Mouse (Mus musculus) megakaryocyte, embryonic 14.5 days (primary cell): ENCODE measurements around the gene Tenm3. TPM values are rescaled to one million over a fixed set of nuclear protein-coding genes. Genes with fewer than 3 reads are reported as not detected.

ENCODE experiments used
- H3K27me3 ChIP-seq: replicated peaks from 2 replicates; pipeline ENCODE3; 2012; ENCODE audit warnings: inconsistent platforms
- H3K36me3 ChIP-seq: replicated peaks from 2 replicates; pipeline ENCODE3; 2012; ENCODE audit warnings: low read length, inconsistent platforms, mixed read lengths
- H3K4me1 ChIP-seq: 2 replicates; pipeline ENCODE4 v1.6.1; 2012; ENCODE audit warnings: inconsistent platforms
- H3K4me3 ChIP-seq: replicated peaks from 2 replicates; pipeline ENCODE3; 2012; ENCODE audit warnings: moderate library complexity, mild to moderate bottlenecking, inconsistent platforms
- H3K9me3 ChIP-seq: 2 replicates; pipeline ENCODE4 v1.6.1; 2012; ENCODE audit warnings: inconsistent platforms
- FLI1 ChIP-seq: IDR thresholded peaks from 2 replicates; pipeline ENCODE4 v1.6.1; 2012; ENCODE audit warnings: low read length, inconsistent platforms, mixed read lengths
- GATA1 ChIP-seq: IDR thresholded peaks from 3 replicates; pipeline ENCODE4 v1.6.1; 2012; ENCODE audit warnings: mixed read lengths, low read length, inconsistent platforms, borderline replicate concordance
- polyA plus RNA-seq: library from polyadenylated mRNA; stranded (reverse); fragments of >175 nt; gene quantifications from 2 replicates; pipeline ENCODE4 v1.2.3, GENCODE M21; 2012; ENCODE audit warnings: low replicate concordance; ENCODE audit not compliant: insufficient read depth

Tenm3 gene
- polyA plus RNA-seq, 1 experiment: 0.39 TPM

DNA sequence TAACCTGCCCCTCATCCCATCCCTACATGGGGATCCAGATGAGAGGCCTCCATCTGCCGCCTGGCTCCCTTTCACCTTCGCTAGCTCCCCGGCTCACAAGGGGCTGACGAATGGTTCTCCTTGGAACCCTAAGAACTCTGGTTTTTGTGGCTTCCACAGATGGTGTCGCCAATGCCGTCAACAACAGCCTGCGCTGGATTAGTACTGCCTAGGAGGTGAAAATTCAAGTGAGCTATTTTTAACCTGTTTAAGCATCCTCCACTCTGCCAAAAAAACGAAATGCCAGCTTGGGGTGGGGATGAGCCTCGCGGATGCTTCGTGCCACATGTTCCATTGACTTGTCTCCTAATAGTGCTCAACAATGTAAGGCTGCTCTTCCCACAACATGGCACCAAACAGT is 171.3 kb downstream of the Tenm3 start:
- Histone ChIP-seq H3K27me3 (no peaks in the 10 kb centered on the region), H3K4me3 (no peak overlapping the region), H3K4me1 (no peaks in the 10 kb centered on the region), H3K9me3 (peaks cover 44% of the 10 kb centered on the region), H3K36me3 (no peaks in the 10 kb centered on the region)
- TF ChIP-seq GATA1 (no peak), FLI1 (no peak)

DNA sequence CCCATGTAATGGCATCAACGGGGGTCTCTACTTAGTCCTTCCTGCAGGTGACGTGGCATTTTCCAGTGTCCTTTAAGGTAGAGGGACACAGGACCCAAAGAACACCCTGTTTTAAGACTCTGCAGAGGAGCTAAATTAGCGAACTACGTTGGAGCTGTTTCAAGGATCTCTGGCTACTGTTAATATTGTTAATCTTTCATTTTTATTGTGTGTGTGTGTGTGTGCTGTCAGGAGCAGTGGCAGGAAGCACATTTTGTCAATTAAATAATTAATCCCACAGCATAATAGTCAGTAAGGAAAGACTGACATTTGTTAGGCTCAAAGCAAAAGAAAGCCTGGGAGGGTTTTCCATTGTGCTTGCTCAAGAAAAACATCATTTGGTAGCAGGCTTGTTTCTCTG is 172.4 kb downstream of the Tenm3 start:
- Histone ChIP-seq H3K9me3 (peaks cover 49% of the 10 kb centered on the region), H3K36me3 (no peaks in the 10 kb centered on the region)
- no peak for TF ChIP-seq FLI1
- no peak for TF ChIP-seq GATA1

DNA sequence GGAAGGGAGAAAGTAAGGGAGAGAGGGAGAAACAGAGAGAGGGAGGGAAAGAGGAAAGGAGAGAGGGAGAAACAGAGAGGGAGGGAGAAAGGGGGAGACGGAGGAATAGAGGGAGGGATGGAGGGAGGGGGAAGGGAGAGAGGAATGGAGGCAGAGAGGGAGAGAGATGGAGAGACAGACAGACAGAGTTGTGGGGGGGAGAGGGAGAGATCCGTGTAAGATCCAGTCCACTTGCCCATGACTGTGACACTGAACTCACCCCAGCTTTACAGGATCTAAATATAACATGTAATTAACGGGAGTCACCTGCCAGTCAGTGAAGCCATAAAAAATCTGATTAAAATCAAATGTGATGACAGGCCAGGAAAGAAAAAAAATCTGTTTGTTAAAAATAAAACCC is 172.9 kb downstream of the Tenm3 start:
- no peaks in the 10 kb centered on the region for H3K4me1 ChIP-seq
- H3K9me3 ChIP-seq: peaks cover 45% of the 10 kb centered on the region
- H3K27me3 ChIP-seq: no peaks in the 10 kb centered on the region
- H3K36me3 ChIP-seq: no peaks in the 10 kb centered on the region
- no peak overlapping the region for H3K4me3 ChIP-seq
- TF ChIP-seq GATA1 (no peak), FLI1 (no peak)

More for the DNA sequence above, 172.4 kb downstream of the Tenm3 start:
- no peak overlapping the region for H3K4me3 ChIP-seq
- no peaks in the 10 kb centered on the region for H3K27me3 ChIP-seq
- no peaks in the 10 kb centered on the region for H3K4me1 ChIP-seq

DNA sequence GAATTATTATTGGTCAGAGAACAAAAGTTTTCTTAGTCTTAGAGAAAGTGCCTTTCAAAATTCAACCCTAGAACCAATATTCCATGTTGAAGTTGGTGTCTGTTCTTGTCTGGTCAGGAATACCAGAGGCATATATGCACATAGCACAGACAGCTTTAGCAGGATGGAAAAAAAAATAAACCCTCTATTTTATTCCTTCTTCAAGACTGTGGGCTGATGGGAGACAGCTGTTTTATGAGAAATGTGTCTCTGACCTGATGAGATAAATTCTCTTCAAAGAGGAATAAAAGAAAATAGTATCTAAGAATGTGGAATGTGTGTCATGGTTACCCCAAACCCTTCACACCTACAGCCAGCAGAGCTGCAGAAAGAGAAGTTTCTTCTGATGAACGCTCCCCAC is 173.4 kb downstream of the Tenm3 start:
- peaks cover 46% of the 10 kb centered on the region for H3K9me3 ChIP-seq
- TF ChIP-seq FLI1: no peak
- TF ChIP-seq GATA1: no peak
- H3K36me3 ChIP-seq: no peaks in the 10 kb centered on the region
- H3K27me3 ChIP-seq: no peaks in the 10 kb centered on the region
- no peak overlapping the region for H3K4me3 ChIP-seq
- H3K4me1 ChIP-seq: no peaks in the 10 kb centered on the region

DNA sequence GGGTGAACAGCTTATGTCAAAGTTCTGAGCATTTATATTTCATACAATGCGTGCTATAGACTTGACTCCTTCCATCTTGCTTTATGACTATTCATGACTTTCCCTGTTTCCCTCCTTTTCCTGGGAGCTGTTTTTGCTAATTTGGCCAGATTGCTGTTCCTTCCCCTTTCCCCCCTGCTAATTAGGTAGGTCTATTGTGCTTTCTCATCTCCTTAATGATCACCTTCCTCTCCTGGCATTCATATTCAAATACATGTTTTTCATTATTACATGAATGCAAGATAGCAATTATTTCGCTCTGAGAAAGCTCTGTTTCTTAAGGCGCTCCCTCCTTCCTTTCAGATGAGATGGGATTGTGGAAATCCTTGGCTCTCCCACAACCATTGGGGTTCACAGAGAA is 178.6 kb downstream of the Tenm3 start:
- TF ChIP-seq GATA1 (no peak), FLI1 (no peak)
- H3K36me3 ChIP-seq: no peaks in the 10 kb centered on the region
- H3K27me3 ChIP-seq: no peaks in the 10 kb centered on the region
- no peak overlapping the region for H3K4me3 ChIP-seq
- no peaks in the 10 kb centered on the region for H3K4me1 ChIP-seq
- H3K9me3 ChIP-seq: peaks cover 33% of the 10 kb centered on the region

DNA sequence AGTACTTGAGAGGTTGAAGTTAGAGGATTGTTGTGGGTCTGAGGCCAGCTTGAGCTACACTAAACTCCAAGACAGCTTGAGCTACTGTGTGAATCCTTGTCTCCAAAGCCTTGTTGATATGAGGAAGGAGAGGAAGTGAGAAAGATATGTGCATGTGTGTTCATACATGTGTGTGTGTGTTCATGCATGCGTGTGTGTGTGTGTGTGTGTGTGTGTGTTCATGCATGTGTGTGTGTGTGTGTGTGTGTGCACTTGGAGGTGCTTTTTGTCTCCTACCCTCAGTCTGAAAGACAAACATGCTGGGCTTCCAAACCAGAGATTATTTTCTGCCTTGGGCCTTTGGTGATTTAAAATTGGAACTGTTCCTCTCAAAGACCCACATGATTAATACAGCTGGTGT is 184.5 kb downstream of the Tenm3 start:
- Histone ChIP-seq H3K36me3 (no peaks in the 10 kb centered on the region), H3K4me3 (no peak overlapping the region), H3K9me3 (peaks cover 31% of the 10 kb centered on the region), H3K4me1 (no peaks in the 10 kb centered on the region), H3K27me3 (no peaks in the 10 kb centered on the region)
- TF ChIP-seq GATA1: no peak
- no peak for TF ChIP-seq FLI1

DNA sequence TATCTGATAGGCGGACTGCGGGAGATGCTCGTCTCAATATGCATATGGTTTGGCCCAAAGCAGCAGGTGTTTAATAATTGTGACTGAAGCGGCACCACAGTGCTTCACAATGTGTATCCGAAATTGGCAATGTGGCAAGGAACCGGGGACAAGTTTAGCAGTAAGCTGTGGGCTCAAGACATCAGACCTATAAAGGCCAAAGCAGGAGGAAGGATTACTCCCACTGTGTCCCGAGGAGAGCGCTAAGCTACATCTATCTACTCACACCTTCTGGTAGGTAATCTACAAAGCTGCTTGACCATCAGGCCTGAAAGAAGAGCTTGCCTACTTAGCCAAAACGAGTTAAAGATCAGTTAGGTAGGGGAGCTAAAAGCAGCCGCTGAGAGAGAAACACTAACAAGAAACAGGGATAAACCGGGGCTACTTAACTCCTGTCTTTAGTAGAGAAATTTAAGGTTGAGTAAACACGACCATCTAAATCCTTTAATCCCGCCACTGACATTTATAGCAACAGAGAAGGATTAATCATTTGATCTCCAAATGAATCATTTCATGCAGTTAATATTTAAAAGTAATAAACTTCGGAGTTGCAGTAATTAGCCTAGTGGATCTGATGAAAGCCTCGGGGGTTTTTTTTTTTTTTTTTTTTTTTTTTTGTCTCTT is 188.2 kb downstream of the Tenm3 start:
- no peaks in the 10 kb centered on the region for H3K36me3 ChIP-seq
- H3K4me1 ChIP-seq: no peaks in the 10 kb centered on the region
- peaks cover 45% of the 10 kb centered on the region for H3K9me3 ChIP-seq
- H3K4me3 ChIP-seq: no peak overlapping the region
- no peak for TF ChIP-seq FLI1
- no peak for TF ChIP-seq GATA1
- H3K27me3 ChIP-seq: no peaks in the 10 kb centered on the region

DNA sequence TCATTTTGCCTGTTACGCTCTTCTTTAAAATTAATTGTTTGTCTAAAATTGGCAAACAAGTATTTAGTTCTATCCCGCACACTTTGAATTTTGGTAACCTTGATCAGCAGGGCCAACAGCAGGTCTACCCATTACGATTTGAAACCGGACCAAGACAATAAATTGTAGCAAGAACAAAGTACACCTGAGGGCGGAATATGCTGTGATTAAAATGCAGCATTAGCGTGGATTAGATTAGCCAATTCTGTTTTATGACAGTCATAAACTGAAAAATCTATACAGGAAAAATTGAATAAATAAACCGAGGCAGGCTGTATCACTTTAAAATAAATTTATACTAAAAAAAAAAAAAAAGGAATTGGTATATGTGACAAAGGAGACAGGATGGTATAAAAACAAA is 193.9 kb downstream of the Tenm3 start:
- no peaks in the 10 kb centered on the region for H3K27me3 ChIP-seq
- no peak for TF ChIP-seq GATA1
- TF ChIP-seq FLI1: no peak
- H3K36me3 ChIP-seq: no peaks in the 10 kb centered on the region

DNA sequence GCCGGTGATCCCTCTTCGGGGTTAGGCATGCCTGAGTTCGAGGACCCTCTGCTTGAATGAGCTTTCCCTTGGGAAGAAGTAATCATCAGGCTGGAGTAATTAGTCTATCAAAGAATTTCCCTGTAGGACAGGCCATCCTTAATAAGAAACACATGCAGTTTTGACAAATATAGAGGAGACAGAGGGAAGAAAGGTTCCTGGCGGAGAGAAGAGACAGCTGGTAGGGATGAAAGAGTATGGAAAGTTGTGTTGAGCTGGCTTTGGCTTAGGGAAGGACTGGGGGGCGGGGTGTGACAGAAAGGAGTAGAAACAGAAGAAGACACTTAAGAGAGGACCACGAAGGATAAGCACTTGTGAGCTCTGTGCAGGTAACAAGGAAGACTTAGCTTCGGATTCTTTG is 194.3 kb downstream of the Tenm3 start:
- Histone ChIP-seq H3K4me1 (no peaks in the 10 kb centered on the region), H3K36me3 (no peaks in the 10 kb centered on the region), H3K27me3 (no peaks in the 10 kb centered on the region), H3K9me3 (peaks cover 33% of the 10 kb centered on the region), H3K4me3 (no peak overlapping the region)
- no peak for TF ChIP-seq FLI1
- no peak for TF ChIP-seq GATA1

More for the DNA sequence above, 193.9 kb downstream of the Tenm3 start:
- Histone ChIP-seq H3K9me3 (peaks cover 35% of the 10 kb centered on the region), H3K4me1 (no peaks in the 10 kb centered on the region), H3K4me3 (no peak overlapping the region)

DNA sequence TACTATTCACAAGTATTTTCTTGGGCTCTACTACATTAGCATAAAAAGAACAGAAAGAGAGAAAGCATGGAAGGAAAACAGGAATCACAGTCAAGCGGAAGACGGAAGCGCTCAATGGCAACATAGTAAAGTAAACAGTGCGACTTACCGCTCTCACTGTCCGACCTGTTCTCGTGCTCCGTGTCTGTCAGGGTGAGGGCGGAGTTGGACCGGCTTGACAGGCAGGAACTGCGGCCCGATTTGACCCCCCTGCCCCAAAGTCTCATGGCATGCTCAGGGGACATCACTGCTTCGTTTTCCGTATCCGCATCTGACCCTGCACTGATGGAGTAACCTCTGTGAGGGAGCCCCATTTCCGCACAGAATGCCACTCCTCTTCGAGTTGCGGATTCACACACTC is 197.6 kb downstream of the Tenm3 start:
- Histone ChIP-seq H3K9me3 (peaks cover 22% of the 10 kb centered on the region), H3K36me3 (no peaks in the 10 kb centered on the region), H3K27me3 (no peaks in the 10 kb centered on the region), H3K4me1 (no peaks in the 10 kb centered on the region), H3K4me3 (peak overlapping the region; percentile 53)
- TF ChIP-seq GATA1 (no peak), FLI1 (no peak)

DNA sequence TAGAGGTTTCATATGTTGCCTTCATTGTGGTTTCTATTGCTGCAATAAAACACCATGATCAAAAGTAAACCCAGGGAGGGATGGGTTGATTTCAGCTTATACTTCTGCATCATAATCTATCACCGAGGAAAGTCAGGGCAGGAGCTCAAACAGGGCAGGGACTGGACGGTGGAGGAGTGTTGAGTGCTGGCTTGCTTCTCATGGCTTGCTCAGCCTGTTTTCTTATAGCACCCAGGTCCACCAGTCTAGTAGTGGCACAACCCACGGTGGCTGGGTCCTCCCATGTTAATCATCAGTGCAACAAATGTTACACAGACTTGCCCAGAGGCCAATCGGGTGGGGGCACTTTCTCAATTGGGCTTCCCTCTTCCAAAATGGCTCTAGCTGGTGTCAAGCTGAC is 205.6 kb downstream of the Tenm3 start:
- TF ChIP-seq GATA1 (no peak), FLI1 (no peak)
- Histone ChIP-seq H3K4me3 (no peak overlapping the region), H3K4me1 (no peaks in the 10 kb centered on the region), H3K27me3 (no peaks in the 10 kb centered on the region), H3K9me3 (peaks cover 39% of the 10 kb centered on the region), H3K36me3 (no peaks in the 10 kb centered on the region)
